Mouse (Mus musculus): ENCODE results near the gene Myo16.

Myo16 gene

DNA sequence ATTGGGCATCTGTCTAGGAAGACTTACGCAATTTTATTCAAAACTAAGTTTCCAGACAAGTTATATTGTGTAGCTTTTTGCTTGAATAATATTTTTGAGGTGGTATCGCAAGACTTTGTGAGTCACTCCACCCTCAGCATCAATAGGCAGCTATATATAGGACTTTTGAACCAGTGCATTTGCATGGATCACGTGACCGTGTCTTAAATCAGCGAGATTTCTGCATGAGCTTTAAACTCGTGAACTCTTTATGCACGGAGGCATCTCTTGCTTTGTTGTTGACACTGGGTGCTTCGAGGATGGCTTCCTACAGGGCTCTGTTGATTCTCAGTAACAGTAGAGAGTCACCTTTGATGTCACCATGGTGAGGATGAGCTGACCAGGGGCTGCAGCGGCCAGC is 262.2 kb downstream of the Myo16 start:
- DNase-seq = no peak

DNA sequence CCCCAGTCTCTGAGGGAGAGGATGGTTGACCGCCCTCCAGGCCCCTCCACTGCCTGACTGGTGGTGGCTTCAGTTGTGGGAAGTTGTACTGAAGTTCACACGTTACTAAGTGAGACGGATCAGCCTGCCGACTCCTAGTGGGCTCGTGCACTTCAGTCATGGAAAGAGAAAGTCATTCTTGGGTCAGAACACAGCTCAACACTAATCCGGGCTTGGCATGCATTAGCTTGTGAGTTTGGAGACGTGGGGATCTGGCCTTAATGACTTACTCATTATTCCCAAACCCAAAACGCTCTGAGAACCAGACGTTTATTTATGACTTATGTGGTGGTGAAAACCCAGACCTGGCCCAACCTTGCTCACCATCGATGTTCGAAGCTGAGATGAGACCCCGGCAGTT is 263.1 kb downstream of the Myo16 start:
- DNase-seq = no peak

GRCm38 (mm10) chr8:10417281-10417680 is 263.6 kb downstream of the Myo16 start:
- no peak for DNase-seq

- DNase-seq = no peak
Measured at GRCm38 (mm10) chr8:10418013-10418412, 264.3 kb downstream of the Myo16 start.

GRCm38 (mm10) chr8:10418971-10419370 is 265.3 kb downstream of the Myo16 start:
- no peak for DNase-seq

- DNase-seq = no peak
Measured at GRCm38 (mm10) chr8:10419726-10420125, 266.0 kb downstream of the Myo16 start.

- DNase-seq = no peak
Measured at GRCm38 (mm10) chr8:10420551-10420950, 266.8 kb downstream of the Myo16 start.

GRCm38 (mm10) chr8:10421516-10422090 is 267.9 kb downstream of the Myo16 start:
- no peak for DNase-seq

DNA sequence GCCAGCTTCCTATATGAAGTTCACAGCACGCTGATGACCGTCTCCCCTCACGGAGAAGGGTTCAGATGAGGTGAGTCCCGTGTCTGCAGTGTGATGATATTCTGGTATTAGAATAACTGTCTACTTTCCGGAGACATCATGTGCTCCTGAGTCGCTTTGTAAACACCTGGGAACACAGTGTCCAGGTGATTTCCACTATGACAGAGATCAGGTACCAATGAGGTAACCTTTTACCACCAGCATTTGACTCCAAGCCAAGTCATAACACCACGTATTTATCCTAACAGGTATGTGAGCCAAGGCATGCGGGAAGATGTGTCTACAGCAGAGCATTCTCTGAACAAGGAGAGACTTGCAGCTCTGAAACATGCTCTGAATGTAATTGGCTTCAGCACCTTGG is 281.8 kb downstream of the Myo16 start:
- DNase-seq = no peak

DNA sequence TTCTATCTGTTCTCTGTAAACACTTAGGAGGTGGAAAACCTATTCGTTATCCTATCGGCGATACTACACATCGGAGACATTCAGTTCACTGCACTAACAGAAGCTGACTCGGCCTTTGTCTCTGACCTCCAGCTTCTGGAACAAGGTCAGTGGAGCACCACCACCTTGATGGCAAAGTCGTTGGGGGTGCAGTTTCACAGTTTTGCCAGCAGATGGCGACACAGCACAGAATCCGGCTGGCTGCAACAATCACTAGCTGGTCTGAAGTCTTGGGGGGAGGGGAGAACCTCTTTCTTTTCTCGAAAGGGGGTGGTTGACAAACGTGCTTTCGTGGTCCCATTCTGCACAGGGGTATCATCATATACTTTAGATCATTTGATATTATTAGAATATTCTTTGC is 285.1 kb downstream of the Myo16 start:
- DNase-seq = peak; percentile 57

GRCm38 (mm10) chr8:10439595-10440453 is 286.1 kb downstream of the Myo16 start:
- DNase-seq = no peak

GRCm38 (mm10) chr8:10442562-10442961 is 288.9 kb downstream of the Myo16 start:
- no peak for DNase-seq

GRCm38 (mm10) chr8:10445011-10445410 is 291.3 kb downstream of the Myo16 start:
- no peak for DNase-seq

- DNase-seq = no peak
Measured at GRCm38 (mm10) chr8:10448545-10448944, 294.8 kb downstream of the Myo16 start.

- no peak for DNase-seq
Measured at GRCm38 (mm10) chr8:10453046-10453445, 299.3 kb downstream of the Myo16 start.

GRCm38 (mm10) chr8:10458151-10458649 is 304.5 kb downstream of the Myo16 start:
- DNase-seq = no peak

DNA sequence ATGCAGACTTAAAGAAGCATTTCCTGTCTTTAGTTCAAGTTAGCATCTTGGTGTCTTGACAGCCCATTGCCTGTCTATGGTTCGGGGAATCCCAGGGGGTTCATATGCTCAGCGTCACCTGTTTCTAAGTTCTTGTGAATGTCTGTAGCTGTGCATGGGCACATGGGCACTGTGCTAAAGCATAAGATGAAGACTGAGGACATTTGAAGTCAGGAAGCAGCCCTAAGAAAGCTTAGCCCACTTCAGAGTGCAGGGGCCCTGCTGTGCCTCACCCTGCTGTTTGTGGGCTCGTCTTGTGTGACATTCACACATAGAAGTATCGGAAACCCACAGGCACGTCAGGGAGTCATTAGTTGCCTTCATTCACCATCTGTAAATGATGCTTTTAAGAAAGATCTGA is 308.6 kb downstream of the Myo16 start:
- DNase-seq = no peak

DNA sequence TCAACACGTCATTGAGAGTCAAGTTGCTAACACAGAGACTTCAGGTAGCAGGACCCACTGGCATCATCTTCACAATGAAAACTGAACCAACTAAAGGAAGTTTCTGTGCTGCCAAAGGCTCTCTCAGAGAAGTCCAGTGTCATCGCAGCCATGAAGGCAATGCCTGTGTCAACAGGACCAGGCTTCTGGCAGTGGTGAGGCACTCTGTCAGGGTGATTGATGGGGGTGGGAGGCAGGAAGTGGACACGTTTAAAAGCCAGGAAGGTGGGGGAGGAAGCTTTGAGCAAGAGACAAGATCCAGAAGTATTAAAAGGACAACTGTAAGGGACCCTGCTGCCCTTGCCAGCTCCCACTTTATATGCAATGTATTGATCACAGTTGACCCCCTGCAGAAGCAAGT is 314.8 kb downstream of the Myo16 start:
- no peak for DNase-seq

DNA sequence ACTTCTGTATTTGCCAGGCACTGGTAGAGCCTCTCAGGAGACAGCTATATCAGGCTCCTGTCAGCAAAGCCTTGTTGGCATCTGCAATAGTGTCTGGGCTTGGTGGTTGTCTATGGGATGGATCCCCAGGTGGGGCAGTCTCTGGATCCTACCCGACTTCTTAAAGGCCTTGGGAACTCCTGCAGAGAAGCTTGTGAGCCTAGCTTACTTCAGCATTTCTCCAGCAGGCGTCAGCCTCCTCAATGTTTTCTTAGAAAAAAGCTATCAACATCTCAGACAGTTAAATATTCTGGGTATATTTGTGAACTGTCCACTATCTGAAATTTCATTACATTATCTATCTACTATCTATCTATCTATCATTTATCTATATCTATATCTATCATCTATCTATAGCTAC is 315.9 kb downstream of the Myo16 start:
- no peak for DNase-seq

DNA sequence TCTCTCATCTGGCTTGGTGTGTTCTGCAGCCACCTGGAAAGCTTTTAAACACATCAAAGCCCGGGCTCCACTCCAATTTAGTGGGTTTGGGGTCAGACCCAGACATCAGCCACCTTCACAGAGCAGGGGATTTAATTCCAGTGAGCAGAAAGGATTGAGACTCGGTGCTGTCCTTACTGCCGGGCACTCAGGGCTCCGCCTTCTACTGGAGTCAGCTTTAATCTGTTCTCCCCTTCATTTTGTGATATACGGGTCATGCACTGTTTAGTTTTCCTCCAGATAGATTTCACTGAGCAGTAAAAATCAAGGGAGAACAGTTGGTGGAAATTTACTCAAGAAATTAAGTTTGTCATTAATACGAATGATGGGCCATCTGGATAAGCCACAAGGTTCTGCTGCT is 316.6 kb downstream of the Myo16 start:
- no peak for DNase-seq

- DNase-seq = no peak
Measured at GRCm38 (mm10) chr8:10472371-10472770, 318.7 kb downstream of the Myo16 start.

- no peak for DNase-seq
Measured at GRCm38 (mm10) chr8:10474446-10474845, 320.7 kb downstream of the Myo16 start.

DNA sequence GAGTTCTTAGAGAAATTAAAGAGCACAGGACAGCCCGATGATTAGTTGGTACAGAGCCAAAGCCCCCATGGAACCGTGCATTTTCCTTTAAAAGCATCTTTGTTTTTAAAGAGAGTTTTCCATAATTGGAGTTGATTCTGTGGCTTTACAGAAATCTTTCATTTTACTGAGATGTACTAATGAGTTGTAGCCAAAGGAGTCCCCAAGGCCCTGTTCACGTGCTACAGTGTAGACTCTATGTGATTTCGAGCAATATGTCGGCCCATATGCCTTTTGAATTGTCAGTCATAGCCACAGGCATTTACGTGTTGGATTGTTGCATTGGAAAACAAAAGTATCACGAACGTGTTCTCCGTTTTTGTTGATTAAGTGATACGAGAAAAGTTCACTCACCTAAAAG is 325.3 kb downstream of the Myo16 start:
- no peak for DNase-seq

DNA sequence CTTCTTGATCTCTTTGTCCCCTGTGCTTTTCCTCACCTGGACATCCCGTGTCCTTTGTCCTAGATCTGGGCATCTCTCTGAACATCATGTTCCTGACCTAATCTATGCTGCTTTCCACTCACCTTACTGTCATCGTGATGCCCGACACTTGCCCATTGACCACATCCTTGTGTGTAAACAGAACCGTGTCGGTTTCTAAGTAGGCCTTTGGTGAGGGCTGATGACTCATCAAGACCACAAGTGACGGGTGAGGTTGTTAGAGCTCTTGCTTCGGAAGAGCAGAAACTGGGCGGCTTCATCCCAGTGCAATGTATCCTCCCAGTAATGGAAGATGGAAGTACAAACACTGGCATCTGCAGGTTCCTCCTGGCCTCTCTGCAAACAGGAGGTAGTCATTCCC is 327.1 kb downstream of the Myo16 start:
- no peak for DNase-seq

GRCm38 (mm10) chr8:10482064-10482463 is 328.4 kb downstream of the Myo16 start:
- no peak for DNase-seq
